Mouse (Mus musculus) v-Abl transformed pro-B cells (cell line): ENCODE measurements around the gene Map2k6.

Experiments used
- in situ Hi-C, 2 experiments: fragments of 400-800 bp; cut with MboI; formaldehyde crosslinking; loops; one replicate each; pipeline ENCODE4 v1.15.1; 2025; ENCODE audit not compliant: unreplicated experiment in 2 of 2

Gene Map2k6

GRCm38 (mm10) chr11:110402671-110403070, 3.7 kb downstream of the Map2k6 start:
- in situ Hi-C loops, result no loop called here

- in situ Hi-C loops, result no loop called here
Measured at GRCm38 (mm10) chr11:110403602-110404001, 4.7 kb downstream of the Map2k6 start.

- in situ Hi-C loops, result no loop called here
Measured at GRCm38 (mm10) chr11:110405607-110406006, 6.7 kb downstream of the Map2k6 start.

GRCm38 (mm10) chr11:110409131-110409530, 10.2 kb downstream of the Map2k6 start:
- in situ Hi-C loops, result no loop called here

GRCm38 (mm10) chr11:110409776-110410175, 10.9 kb downstream of the Map2k6 start:
- in situ Hi-C loops, result no loop called here

GRCm38 (mm10) chr11:110411596-110411995, 12.7 kb downstream of the Map2k6 start:
- in situ Hi-C loops, result no loop called here

GRCm38 (mm10) chr11:110414263-110414662, 15.3 kb downstream of the Map2k6 start:
- in situ Hi-C loops, result no loop called here

GRCm38 (mm10) chr11:110416691-110417090, 17.8 kb downstream of the Map2k6 start:
- in situ Hi-C loops, result no loop called here

GRCm38 (mm10) chr11:110420463-110420862, 21.5 kb downstream of the Map2k6 start:
- in situ Hi-C loops, result no loop called here

- in situ Hi-C loops, result no loop called here
Measured at GRCm38 (mm10) chr11:110426572-110427145, 27.7 kb downstream of the Map2k6 start.

GRCm38 (mm10) chr11:110427159-110427561, 28.2 kb downstream of the Map2k6 start:
- in situ Hi-C loops, result no loop called here

GRCm38 (mm10) chr11:110428999-110429398, 30.1 kb downstream of the Map2k6 start:
- in situ Hi-C loops, result no loop called here

GRCm38 (mm10) chr11:110429837-110430418, 31.0 kb downstream of the Map2k6 start:
- in situ Hi-C loops, result no loop called here

GRCm38 (mm10) chr11:110435839-110436556, 37.1 kb downstream of the Map2k6 start:
- in situ Hi-C loops, result no loop called here

- in situ Hi-C loops, result no loop called here
Measured at GRCm38 (mm10) chr11:110436998-110437397, 38.1 kb downstream of the Map2k6 start.

- in situ Hi-C loops, result no loop called here
Measured at GRCm38 (mm10) chr11:110438135-110438534, 39.2 kb downstream of the Map2k6 start.

- in situ Hi-C loops, result no loop called here
Measured at GRCm38 (mm10) chr11:110438700-110439296, 39.9 kb downstream of the Map2k6 start.

- in situ Hi-C loops, result no loop called here
Measured at GRCm38 (mm10) chr11:110439354-110439753, 40.4 kb downstream of the Map2k6 start.

- in situ Hi-C loops, result no loop called here
Measured at GRCm38 (mm10) chr11:110444576-110444975, 45.7 kb downstream of the Map2k6 start.

GRCm38 (mm10) chr11:110448131-110448725, 49.3 kb downstream of the Map2k6 start:
- in situ Hi-C loops, result no loop called here

GRCm38 (mm10) chr11:110448726-110449161, 49.8 kb downstream of the Map2k6 start:
- in situ Hi-C loops, result no loop called here
